Comparison of ENCODE assay signal across 8 mouse cellular contexts in the genomic region with DNA sequence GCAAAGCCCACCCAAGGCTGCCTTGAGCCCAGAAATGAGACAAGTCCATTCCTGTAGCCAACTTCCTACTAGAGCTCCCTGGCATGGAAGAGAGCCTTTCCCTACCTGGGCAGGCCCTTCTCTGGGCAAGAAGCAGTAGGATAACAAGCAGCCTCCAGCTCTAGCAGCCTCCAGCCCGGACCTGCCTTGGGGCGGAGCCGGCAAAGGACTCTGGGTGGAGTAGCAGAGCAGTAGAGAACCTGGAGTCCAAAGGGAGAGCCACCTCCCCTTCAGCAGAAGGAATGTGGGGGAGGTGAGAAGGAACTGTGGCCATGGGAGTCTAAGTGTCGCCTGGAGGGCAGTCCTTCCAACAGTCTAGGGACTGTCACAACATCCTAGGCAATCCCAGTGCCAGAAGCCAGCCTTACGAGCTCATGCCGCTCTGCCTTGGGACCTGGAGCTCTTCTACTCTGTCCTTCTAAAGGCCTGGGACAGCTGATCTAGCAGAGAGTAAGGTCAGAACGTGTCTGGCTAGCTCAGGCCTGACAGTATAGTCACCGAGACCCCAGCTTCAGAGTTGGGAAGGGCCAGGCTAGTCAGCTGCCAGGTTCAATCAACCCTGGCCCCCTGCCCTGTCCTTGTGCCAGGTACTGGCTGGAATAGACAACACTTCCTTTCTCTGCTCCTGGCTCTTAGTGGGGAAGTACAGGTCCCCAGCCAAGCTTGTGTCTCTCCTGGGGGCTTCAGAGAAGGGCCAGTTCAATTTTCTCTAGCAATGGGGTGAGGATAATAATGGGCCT. TPM values are rescaled to one million over a fixed set of nuclear protein-coding genes. Genes with fewer than 3 reads are reported as not detected.
DNase-seq lines count a peak whose midpoint lies in the region; ATAC-seq and TF ChIP-seq lines count a peak whose summit lies in the region.

No protein-coding gene starts in this region.

- no peak for ATAC-seq in embryonic facial prominence, embryonic 12.5 days (ENCODE audit: insufficient number of reproducible peaks, insufficient read depth, low FRiP score, low TSS enrichment)
- 0 out of 2 replicates have a peak, but pooled peaks have one; percentile 4 for ATAC-seq in intestine, embryonic 14.5 days (replicated peaks; ENCODE audit: low FRiP score, low TSS enrichment, low read depth)
- no peak for ATAC-seq in liver, embryonic 15.5 days (ENCODE audit: insufficient read depth)
- ATAC-seq in stomach, postnatal 0 days (ENCODE audit: low FRiP score, low TSS enrichment) = peak; percentile 77
- no peak for ATAC-seq in CD4-positive, CD25-positive, alpha-beta regulatory T cell, adult 4 months

- DNase-seq in cerebellum, postnatal 14 days = peak; percentile 84 to 89
- DNase-seq in cerebellum, adult 8-10 months = no peak
- DNase-seq in intestine, embryonic 14.5 days (ENCODE audit: low spot score) = no peak
- DNase-seq in stomach, postnatal 0 days (ENCODE audit: low spot score) = peak; percentile 83
- no peak for DNase-seq in left cerebral cortex, adult 9 months (ENCODE audit: low spot score in 2 of 2)

- no peak for TF ChIP-seq EP300 in stomach, postnatal 0 days (optimal IDR thresholded peaks at IDR 0.05)

- no peaks in the 10 kb centered on the region for H3K27me3 ChIP-seq in embryonic facial prominence, embryonic 12.5 days
- no peaks in the 10 kb centered on the region for H3K27me3 ChIP-seq in intestine, embryonic 14.5 days (replicated peaks; ENCODE audit: control insufficient read depth, insufficient read depth, low read length)
- H3K27me3 ChIP-seq in liver, embryonic 15.5 days = peaks cover 44% of the 10 kb centered on the region
- no peaks in the 10 kb centered on the region for H3K27me3 ChIP-seq in stomach, postnatal 0 days (ENCODE audit: control insufficient read depth, insufficient read depth, low read length)

- H3K9me3 ChIP-seq in embryonic facial prominence, embryonic 12.5 days = no peaks in the 10 kb centered on the region
- no peaks in the 10 kb centered on the region for H3K9me3 ChIP-seq in intestine, embryonic 14.5 days (ENCODE audit: control insufficient read depth, low read length)
- H3K9me3 ChIP-seq in liver, embryonic 15.5 days (replicated peaks) = no peaks in the 10 kb centered on the region
- H3K9me3 ChIP-seq in stomach, postnatal 0 days (ENCODE audit: control insufficient read depth, low read length) = no peaks in the 10 kb centered on the region

- WGBS in embryonic facial prominence, embryonic 12.5 days = 42% methylated on average over 8 of the region's 8 CpGs
- 43% methylated on average over 8 of the region's 8 CpGs for WGBS in intestine, embryonic 14.5 days
- WGBS in liver, embryonic 15.5 days (ENCODE audit: insufficient replicate concordance) = 48% methylated on average over 8 of the region's 8 CpGs
- WGBS in stomach, postnatal 0 days = 36% methylated on average over 8 of the region's 8 CpGs

- H3K9ac ChIP-seq in embryonic facial prominence, embryonic 12.5 days = no peak overlapping the region; the same call in 1 of the 2 replicates
- no peak overlapping the region for H3K9ac ChIP-seq in intestine, embryonic 14.5 days (ENCODE audit: low read length)
- peak overlapping the region; percentile 15; the same call in 1 of the 2 replicates for H3K9ac ChIP-seq in liver, embryonic 15.5 days
- H3K9ac ChIP-seq in stomach, postnatal 0 days (ENCODE audit: low read length) = no peak overlapping the region; the same call in 1 of the 2 replicates

- peak; percentile 21; the same call in 1 of the 2 replicates for TF ChIP-seq CTCF in stomach, postnatal 0 days (IDR thresholded peaks at IDR 0.05; ENCODE audit: low read depth)

- H3K27ac ChIP-seq in embryonic facial prominence, embryonic 12.5 days = peak overlapping the region; percentile 70; the same call in 1 of the 2 replicates
- H3K27ac ChIP-seq in intestine, embryonic 14.5 days (ENCODE audit: low read depth) = no peak overlapping the region; the same call in 1 of the 2 replicates
- no peak overlapping the region for H3K27ac ChIP-seq in liver, embryonic 15.5 days (replicated peaks)
- peak overlapping the region; percentile 87 for H3K27ac ChIP-seq in stomach, postnatal 0 days (replicated peaks)

- H3K4me3 ChIP-seq in embryonic facial prominence, embryonic 12.5 days = no peak overlapping the region
- H3K4me3 ChIP-seq in intestine, embryonic 14.5 days (ENCODE audit: low read depth, low read length) = no peak overlapping the region
- H3K4me3 ChIP-seq in liver, embryonic 15.5 days (replicated peaks) = no peak overlapping the region
- no peak overlapping the region for H3K4me3 ChIP-seq in stomach, postnatal 0 days (ENCODE audit: low read depth, low read length)

- H3K4me2 ChIP-seq in embryonic facial prominence, embryonic 12.5 days (replicated peaks) = 0 out of 2 replicates have a peak overlapping the region, but pooled peaks have one; percentile 7
- no peak overlapping the region for H3K4me2 ChIP-seq in intestine, embryonic 14.5 days (ENCODE audit: low read length)
- no peak overlapping the region for H3K4me2 ChIP-seq in liver, embryonic 15.5 days
- H3K4me2 ChIP-seq in stomach, postnatal 0 days (replicated peaks; ENCODE audit: low read depth) = 0 out of 2 replicates have a peak overlapping the region, but pooled peaks have one; percentile 11

- peaks cover 39% of the 10 kb centered on the region for H3K36me3 ChIP-seq in embryonic facial prominence, embryonic 12.5 days
- H3K36me3 ChIP-seq in intestine, embryonic 14.5 days (ENCODE audit: control insufficient read depth, insufficient read depth, low read length) = peaks cover 45% of the 10 kb centered on the region
- H3K36me3 ChIP-seq in liver, embryonic 15.5 days (replicated peaks) = no peaks in the 10 kb centered on the region; the same call in 1 of the 2 replicates
- H3K36me3 ChIP-seq in stomach, postnatal 0 days (ENCODE audit: control insufficient read depth, insufficient read depth, low read length) = no peaks in the 10 kb centered on the region; the same call in 1 of the 2 replicates

- peaks cover 70% of the 10 kb centered on the region for H3K4me1 ChIP-seq in embryonic facial prominence, embryonic 12.5 days
- H3K4me1 ChIP-seq in intestine, embryonic 14.5 days (replicated peaks; ENCODE audit: control insufficient read depth, insufficient read depth, low read length) = peaks cover 48% of the 10 kb centered on the region
- H3K4me1 ChIP-seq in liver, embryonic 15.5 days (replicated peaks) = peaks cover 79% of the 10 kb centered on the region
- peaks cover 14% of the 10 kb centered on the region for H3K4me1 ChIP-seq in stomach, postnatal 0 days (replicated peaks; ENCODE audit: control insufficient read depth, insufficient read depth)

RNA-seq across cellular contexts. Expression of a gene that starts 4.7 kb away (rescaled TPM):
- 100.0 and 101 TPM in 2 replicates for polyA plus RNA-seq in embryonic facial prominence, embryonic 12.5 days (2016; fragmentation: Nextera tagmentation; extraction: Ambion mirVana)
- polyA plus RNA-seq in intestine, embryonic 14.5 days (2014; fragmentation: Nextera tagmentation; extraction: Ambion mirVana) = 80.6 and 82.1 TPM in 2 replicates
- 6.7 and 8.6 TPM in 2 replicates for polyA plus RNA-seq in liver, embryonic 15.5 days (2015; fragmentation: Nextera tagmentation; extraction: Ambion mirVana)
- polyA plus RNA-seq in stomach, postnatal 0 days (2015; fragmentation: Nextera tagmentation; extraction: Ambion mirVana) = 17.7 and 21.4 TPM in 2 replicates
- 1 to 10 TPM; 3.6 to 3.9 TPM for polyA plus RNA-seq in CD4-positive, CD25-positive, alpha-beta regulatory T cell, adult 4 months (2017; shearing (Covaris generic))

RNA-seq across cellular contexts. Expression of a gene that starts 8.0 kb away (rescaled TPM):
- 1.1 and 1.3 TPM in 2 replicates for polyA plus RNA-seq in embryonic facial prominence, embryonic 12.5 days (2016; fragmentation: Nextera tagmentation; extraction: Ambion mirVana)
- polyA plus RNA-seq in intestine, embryonic 14.5 days (2014; fragmentation: Nextera tagmentation; extraction: Ambion mirVana) = 0.58 and 0.91 TPM in 2 replicates
- polyA plus RNA-seq in liver, embryonic 15.5 days (2015; fragmentation: Nextera tagmentation; extraction: Ambion mirVana) = 9.8 and 13.4 TPM in 2 replicates
- polyA plus RNA-seq in stomach, postnatal 0 days (2015; fragmentation: Nextera tagmentation; extraction: Ambion mirVana) = 3.1 and 4.1 TPM in 2 replicates
- 10 to 100 TPM; 49.3 to 70.2 TPM for polyA plus RNA-seq in CD4-positive, CD25-positive, alpha-beta regulatory T cell, adult 4 months (2017; shearing (Covaris generic))

RNA-seq across cellular contexts. Expression of a gene that starts 10.5 kb away (rescaled TPM):
- 2.0 and 3.1 TPM in 2 replicates for polyA plus RNA-seq in embryonic facial prominence, embryonic 12.5 days (2016; fragmentation: Nextera tagmentation; extraction: Ambion mirVana)
- polyA plus RNA-seq in intestine, embryonic 14.5 days (2014; fragmentation: Nextera tagmentation; extraction: Ambion mirVana) = 0.69 and 1.1 TPM in 2 replicates
- 1.1 and 1.3 TPM in 2 replicates for polyA plus RNA-seq in liver, embryonic 15.5 days (2015; fragmentation: Nextera tagmentation; extraction: Ambion mirVana)
- 1.2 and 1.6 TPM in 2 replicates for polyA plus RNA-seq in stomach, postnatal 0 days (2015; fragmentation: Nextera tagmentation; extraction: Ambion mirVana)
- polyA plus RNA-seq in CD4-positive, CD25-positive, alpha-beta regulatory T cell, adult 4 months (2017; shearing (Covaris generic)) = 10 to 100 TPM in 1 of 2 experiments, 1 to 10 TPM in 1; 8.0 to 10.5 TPM

RNA-seq across cellular contexts. Expression of a gene that starts 23.1 kb away (rescaled TPM):
- 0.70 and 1.1 TPM in 2 replicates for polyA plus RNA-seq in embryonic facial prominence, embryonic 12.5 days (2016; fragmentation: Nextera tagmentation; extraction: Ambion mirVana)
- polyA plus RNA-seq in intestine, embryonic 14.5 days (2014; fragmentation: Nextera tagmentation; extraction: Ambion mirVana) = 0.51 and 0.54 TPM in 2 replicates
- 0.20 and 0.32 TPM in 2 replicates for polyA plus RNA-seq in liver, embryonic 15.5 days (2015; fragmentation: Nextera tagmentation; extraction: Ambion mirVana)
- polyA plus RNA-seq in stomach, postnatal 0 days (2015; fragmentation: Nextera tagmentation; extraction: Ambion mirVana) = 4.0 and 4.6 TPM in 2 replicates
- polyA plus RNA-seq in CD4-positive, CD25-positive, alpha-beta regulatory T cell, adult 4 months (2017; shearing (Covaris generic)) = 1 to 10 TPM in 1 of 2 experiments, under 1 TPM in 1; 0.86 to 1.4 TPM

RNA-seq across cellular contexts. Expression of a gene that starts 42.0 kb away (rescaled TPM):
- 32.5 and 35.7 TPM in 2 replicates for polyA plus RNA-seq in embryonic facial prominence, embryonic 12.5 days (2016; fragmentation: Nextera tagmentation; extraction: Ambion mirVana)
- 19.7 and 20.1 TPM in 2 replicates for polyA plus RNA-seq in intestine, embryonic 14.5 days (2014; fragmentation: Nextera tagmentation; extraction: Ambion mirVana)
- 4.0 and 4.8 TPM in 2 replicates for polyA plus RNA-seq in liver, embryonic 15.5 days (2015; fragmentation: Nextera tagmentation; extraction: Ambion mirVana)
- 34.0 and 41.9 TPM in 2 replicates for polyA plus RNA-seq in stomach, postnatal 0 days (2015; fragmentation: Nextera tagmentation; extraction: Ambion mirVana)
- 1 to 10 TPM; 8.3 to 9.0 TPM for polyA plus RNA-seq in CD4-positive, CD25-positive, alpha-beta regulatory T cell, adult 4 months (2017; shearing (Covaris generic))

Comparison
In these comparisons a context has a peak if more than half of its experiments do, and no peak if none do; other contexts are left out.
1. DNase-seq: peak in cerebellum, postnatal 14 days (2 of 2) and stomach, postnatal 0 days (single experiment); none in cerebellum, adult 8-10 months (single experiment), intestine, embryonic 14.5 days (single experiment) and left cerebral cortex, adult 9 months (0 of 2).
2. ATAC-seq: peak in intestine, embryonic 14.5 days (single experiment) and stomach, postnatal 0 days (single experiment); none in embryonic facial prominence, embryonic 12.5 days (single experiment), liver, embryonic 15.5 days (single experiment) and CD4-positive, CD25-positive, alpha-beta regulatory T cell, adult 4 months (single experiment).
3. H3K27ac ChIP-seq: peak in embryonic facial prominence, embryonic 12.5 days (single experiment) and stomach, postnatal 0 days (single experiment); none in intestine, embryonic 14.5 days (single experiment) and liver, embryonic 15.5 days (single experiment).
4. H3K4me2 ChIP-seq: peak in embryonic facial prominence, embryonic 12.5 days (single experiment) and stomach, postnatal 0 days (single experiment); none in intestine, embryonic 14.5 days (single experiment) and liver, embryonic 15.5 days (single experiment).